Mouse (Mus musculus) heart, embryonic 15.5 days (tissue): Measurements from ENCODE around the gene Olfr1511. TPM values are rescaled to one million over a fixed set of nuclear protein-coding genes. Genes with fewer than 3 reads are reported as not detected.
"Not testable (repeated sequence)": the region's sequence is repeated elsewhere in the genome, so short reads cannot be mapped to it uniquely, and the experiment has no call there.

ENCODE experiments used
- ATAC-seq: fragments of 200-750 bp; cut with Nextera tagmentation; replicated peaks from 2 replicates; pipeline ENCODE4 v1.8.0; 2017; ENCODE audit warnings: low read depth, moderate TSS enrichment; ENCODE audit not compliant: insufficient number of reproducible peaks, insufficient read depth, low FRiP score
- H3K27ac ChIP-seq: fragments of 300-500 bp; sonication (generic); 2 replicates; pipeline ENCODE4 v1.5.1; 2015; ENCODE audit warnings: mild to moderate bottlenecking, inconsistent platforms
- H3K27me3 ChIP-seq: fragments of 300-500 bp; sonication (generic); 2 replicates; pipeline ENCODE4 v1.6.1; 2015; ENCODE audit warnings: inconsistent platforms
- H3K36me3 ChIP-seq: fragments of 300-500 bp; sonication (generic); 2 replicates; pipeline ENCODE4 v1.6.1; 2015; ENCODE audit warnings: mild to moderate bottlenecking, inconsistent platforms
- H3K4me1 ChIP-seq: fragments of 300-500 bp; sonication (generic); replicated peaks from 2 replicates; pipeline ENCODE4 v1.6.1; 2015; ENCODE audit warnings: inconsistent platforms
- H3K4me2 ChIP-seq: fragments of 300-500 bp; sonication (generic); 2 replicates; pipeline ENCODE4 v1.6.1; 2015; ENCODE audit warnings: inconsistent platforms, mild to moderate bottlenecking, moderate library complexity
- H3K4me3 ChIP-seq: fragments of 300-500 bp; sonication (generic); 2 replicates; pipeline ENCODE4 v1.5.1; 2015; ENCODE audit warnings: mild to moderate bottlenecking, inconsistent platforms
- H3K9ac ChIP-seq: fragments of 300-500 bp; sonication (generic); 2 replicates; pipeline ENCODE4 v1.6.1; 2015; ENCODE audit warnings: mild to moderate bottlenecking, inconsistent platforms
- H3K9me3 ChIP-seq: fragments of 300-500 bp; sonication (generic); replicated peaks from 2 replicates; pipeline ENCODE4 v1.6.1; 2016; ENCODE audit warnings: inconsistent platforms
- WGBS: fragments of 180-500 bp; shearing (Covaris S2); methylation state at CpG from one replicate; pipeline ENCODE4 v1.1.7; 2015; ENCODE audit warnings: mixed read lengths; 5-methylcytosine and 5-hydroxymethylcytosine counted together
- polyA plus RNA-seq: library from polyadenylated mRNA; unstranded; fragments of >200 nt; fragmentation: Nextera tagmentation; extraction: Ambion mirVana; gene quantifications from 2 replicates; pipeline ENCODE4 v1.2.1, GENCODE M21; 2015

Gene Olfr1511
- polyA plus RNA-seq, result not detected in 2 replicates

- no peaks in the 10 kb centered on the region for H3K9me3 ChIP-seq
- no peaks in the 10 kb centered on the region for H3K36me3 ChIP-seq
- no peak within 1 kb of the TSS for H3K27ac ChIP-seq
- ATAC-seq, result no peak
- no peak within 1 kb of the TSS for H3K4me3 ChIP-seq
- WGBS, result 71% methylated on average over 4 of the region's 4 CpGs
- no peak within 1 kb of the TSS for H3K9ac ChIP-seq
- H3K27me3 ChIP-seq, result no peaks in the 10 kb centered on the region
- H3K4me1 ChIP-seq, result no peaks in the 10 kb centered on the region
- H3K4me2 ChIP-seq, result no peak within 1 kb of the TSS
Measured at GRCm38 (mm10) chr14:52397279-52397678, at the start of gene Olfr1511. Gene Olfr1511 (minus strand): TSS chr14:52397379.

GRCm38 (mm10) chr14:52442690-52443089 is 45.5 kb upstream of the Olfr1511 start, which contains the start of gene Olfr1509:
Gene Olfr1509 (plus strand): TSS chr14:52442990.
- Histone ChIP-seq H3K4me1 (no peaks in the 10 kb centered on the region), H3K27ac (no peak within 1 kb of the TSS), H3K4me2 (no peak within 1 kb of the TSS), H3K9me3 (no peaks in the 10 kb centered on the region), H3K27me3 (no peaks in the 10 kb centered on the region), H3K4me3 (no peak within 1 kb of the TSS), H3K36me3 (no peaks in the 10 kb centered on the region), H3K9ac (no peak within 1 kb of the TSS)
- ATAC-seq, result no peak

GRCm38 (mm10) chr14:52427686-52428085 is 30.5 kb upstream of the Olfr1511 start:
- Histone ChIP-seq H3K36me3 (no peaks in the 10 kb centered on the region), H3K4me2 (no peak overlapping the region), H3K9ac (no peak overlapping the region), H3K4me3 (no peak overlapping the region), H3K27me3 (no peaks in the 10 kb centered on the region), H3K9me3 (no peaks in the 10 kb centered on the region), H3K4me1 (no peaks in the 10 kb centered on the region), H3K27ac (no peak overlapping the region)
- no peak; the same call in 1 of the 2 replicates for ATAC-seq
- 85% methylated on average over 1 of the region's 1 CpGs for WGBS

GRCm38 (mm10) chr14:52414273-52414672 is 17.1 kb upstream of the Olfr1511 start, which contains the start of gene Olfr1510:
Gene Olfr1510 (minus strand): TSS chr14:52414373.
- ATAC-seq, result no peak
- Histone ChIP-seq H3K4me2 (no peak within 1 kb of the TSS), H3K27me3 (no peaks in the 10 kb centered on the region), H3K4me1 (no peaks in the 10 kb centered on the region), H3K4me3 (no peak within 1 kb of the TSS), H3K27ac (no peak within 1 kb of the TSS), H3K9ac (no peak within 1 kb of the TSS), H3K9me3 (no peaks in the 10 kb centered on the region), H3K36me3 (no peaks in the 10 kb centered on the region)
- whole genome bisulfite sequencing, result 79% methylated on average over 3 of the region's 3 CpGs

GRCm38 (mm10) chr14:52410142-52410919 is 13.2 kb upstream of the Olfr1511 start:
- not testable (repeated sequence) for H3K27me3 ChIP-seq

GRCm38 (mm10) chr14:52390084-52390848 is 6.9 kb downstream of the Olfr1511 start:
- not testable (repeated sequence) for H3K36me3 ChIP-seq, H3K27ac ChIP-seq, ATAC-seq, H3K4me2 ChIP-seq, H3K9me3 ChIP-seq, H3K27me3 ChIP-seq, H3K9ac ChIP-seq, H3K4me1 ChIP-seq, H3K4me3 ChIP-seq
- 72% methylated on average over 9 of the region's 9 CpGs for WGBS

More at GRCm38 (mm10) chr14:52410142-52410919, 13.2 kb upstream of the Olfr1511 start:
- not testable (repeated sequence) for H3K4me3 ChIP-seq, H3K4me1 ChIP-seq, H3K9me3 ChIP-seq, H3K27ac ChIP-seq, H3K36me3 ChIP-seq, H3K4me2 ChIP-seq, H3K9ac ChIP-seq, ATAC-seq
- 51% methylated on average over 7 of the region's 10 CpGs for WGBS

GRCm38 (mm10) chr14:52379068-52379467 is 18.1 kb downstream of the Olfr1511 start, which contains the start of gene Olfr1512:
Gene Olfr1512 (minus strand): TSS chr14:52379168.
- ATAC-seq, result no peak
- no peaks in the 10 kb centered on the region for H3K36me3 ChIP-seq
- H3K9me3 ChIP-seq, result no peaks in the 10 kb centered on the region
- H3K4me2 ChIP-seq, result no peak within 1 kb of the TSS
- H3K4me1 ChIP-seq, result no peaks in the 10 kb centered on the region
- no peak within 1 kb of the TSS for H3K27ac ChIP-seq
- H3K4me3 ChIP-seq, result no peak within 1 kb of the TSS
- H3K9ac ChIP-seq, result no peak within 1 kb of the TSS
- no peaks in the 10 kb centered on the region for H3K27me3 ChIP-seq
- WGBS, result 76% methylated on average over 2 of the region's 2 CpGs

- H3K4me2 ChIP-seq, result no peak overlapping the region
- no peak for ATAC-seq
- H3K36me3 ChIP-seq, result no peaks in the 10 kb centered on the region
- 83% methylated on average over 3 of the region's 3 CpGs for WGBS
- H3K4me3 ChIP-seq, result no peak overlapping the region
- H3K4me1 ChIP-seq, result no peaks in the 10 kb centered on the region
- H3K9ac ChIP-seq, result no peak overlapping the region
- no peaks in the 10 kb centered on the region for H3K27me3 ChIP-seq
- no peak overlapping the region for H3K27ac ChIP-seq
- no peaks in the 10 kb centered on the region for H3K9me3 ChIP-seq
Measured at GRCm38 (mm10) chr14:52368741-52369140, 28.4 kb downstream of the Olfr1511 start.

- 63% methylated on average over 4 of the region's 4 CpGs for WGBS
- no peak within 1 kb of the TSS for H3K9ac ChIP-seq
- no peak for ATAC-seq
- H3K4me1 ChIP-seq, result no peaks in the 10 kb centered on the region
- H3K9me3 ChIP-seq, result no peaks in the 10 kb centered on the region
- no peaks in the 10 kb centered on the region for H3K36me3 ChIP-seq
- no peak within 1 kb of the TSS for H3K27ac ChIP-seq
- no peaks in the 10 kb centered on the region for H3K27me3 ChIP-seq
- no peak within 1 kb of the TSS for H3K4me3 ChIP-seq
- H3K4me2 ChIP-seq, result no peak within 1 kb of the TSS
Measured at GRCm38 (mm10) chr14:52356308-52356707, 40.9 kb downstream of the Olfr1511 start, which contains the start of gene Olfr1513. Gene Olfr1513 (minus strand): TSS chr14:52356408.
